Mouse (Mus musculus) B cell, adult 2 months (primary cell): Measurements from ENCODE around the gene Olfr1441.

Experiments
- DNase-seq, 2 experiments: peaks; one replicate each; pipeline ENCODE4 v3.0.0; 2022

Gene Olfr1441

GRCm38 (mm10) chr19:12417361-12417760 is at the start of gene Olfr1441:
TSS of gene Olfr1441 (plus strand) at chr19:12417433.
- no peak for DNase-seq

- DNase-seq, result no peak
Observed at GRCm38 (mm10) chr19:12373004-12373403, 44.2 kb upstream of the Olfr1441 start.

GRCm38 (mm10) chr19:12374465-12375025 is 42.7 kb upstream of the Olfr1441 start:
- no peak for DNase-seq

GRCm38 (mm10) chr19:12386979-12387378 is 30.3 kb upstream of the Olfr1441 start, which contains the start of gene Olfr1440:
TSS of gene Olfr1440 (plus strand) at chr19:12387279.
- no peak for DNase-seq

GRCm38 (mm10) chr19:12413737-12414136 is 3.5 kb upstream of the Olfr1441 start:
- DNase-seq, result no peak

GRCm38 (mm10) chr19:12418312-12418711 is 1.1 kb downstream of the Olfr1441 start:
- DNase-seq, result no peak

GRCm38 (mm10) chr19:12420555-12420954 is 3.3 kb downstream of the Olfr1441 start:
- no peak for DNase-seq

- DNase-seq, result no peak
Observed at GRCm38 (mm10) chr19:12421680-12422079, 4.4 kb downstream of the Olfr1441 start.

- peak; percentile 46 to 51 for DNase-seq
Observed at GRCm38 (mm10) chr19:12427101-12427500, 9.9 kb downstream of the Olfr1441 start.

- no peak for DNase-seq
Observed at GRCm38 (mm10) chr19:12427605-12428004, 10.4 kb downstream of the Olfr1441 start, which contains the start of gene Pfpl. TSS of gene Pfpl (plus strand) at chr19:12427905.

GRCm38 (mm10) chr19:12433033-12433432 is 15.8 kb downstream of the Olfr1441 start:
- peak; percentile 71 to 72 for DNase-seq

- peak; percentile 53 to 61 for DNase-seq
Observed at GRCm38 (mm10) chr19:12435011-12435416, 17.8 kb downstream of the Olfr1441 start.

GRCm38 (mm10) chr19:12435750-12436524 is 18.7 kb downstream of the Olfr1441 start:
- DNase-seq, result no peak

GRCm38 (mm10) chr19:12439581-12439980 is 22.3 kb downstream of the Olfr1441 start:
- DNase-seq, result no peak

- peak; percentile 37 to 42 for DNase-seq
Observed at GRCm38 (mm10) chr19:12440103-12440725, 23.0 kb downstream of the Olfr1441 start.

- no peak for DNase-seq
Observed at GRCm38 (mm10) chr19:12442560-12442959, 25.3 kb downstream of the Olfr1441 start.

GRCm38 (mm10) chr19:12445014-12445413 is 27.8 kb downstream of the Olfr1441 start:
- DNase-seq, result no peak

GRCm38 (mm10) chr19:12457401-12458066 is 40.3 kb downstream of the Olfr1441 start:
- peak; percentile 80 to 83 for DNase-seq

GRCm38 (mm10) chr19:12459516-12459915 is 42.3 kb downstream of the Olfr1441 start:
- no peak for DNase-seq

GRCm38 (mm10) chr19:12460282-12461249 is 43.3 kb downstream of the Olfr1441 start, which contains the start of gene Mpeg1:
TSS of gene Mpeg1 (plus strand) at chr19:12460779.
- DNase-seq, result peak; percentile 35 to 44

GRCm38 (mm10) chr19:12462851-12463721 is 45.9 kb downstream of the Olfr1441 start:
- no peak for DNase-seq
